Mouse (Mus musculus) heart, adult 2 months (tissue): Measurements from ENCODE around the gene Ddah2.

Experiments
- CTCF ChIP-seq: fragments of 200-600 bp; IDR thresholded peaks from 2 replicates; pipeline ENCODE4 v1.8.1; 2022; ENCODE audit warnings: antibody characterized with exemption, mild to moderate bottlenecking, moderate library complexity
- EP300 ChIP-seq: fragments of 200-500 bp; IDR thresholded peaks from 2 replicates; pipeline ENCODE4 v1.6.1; 2011; ENCODE audit warnings: low read depth, low read length, control low read depth; ENCODE audit not compliant: insufficient read depth
- POLR2A ChIP-seq: fragments of 200-500 bp; IDR thresholded peaks from 2 replicates; pipeline ENCODE4 v1.6.1; 2011; ENCODE audit warnings: mild to moderate bottlenecking, low read depth, low read length, control low read depth; ENCODE audit not compliant: insufficient read depth

GRCm38 (mm10) chr17:35064951-35065947 is 6.4 kb downstream of the Ddah2 start, which contains the start of gene Ly6g6c:
- TF ChIP-seq CTCF: no peak
- no peak for TF ChIP-seq POLR2A
- no peak for TF ChIP-seq EP300
